Mouse (Mus musculus) midbrain, embryonic 12.5 days (tissue): ENCODE measurements around the gene Trmt5. TPM values are rescaled to one million over a fixed set of nuclear protein-coding genes. Genes with fewer than 3 reads are reported as not detected.
A peak's percentile ranks its signal among the peaks of the same experiment; 100 is the strongest.

Experiments
- ATAC-seq: fragments of 200-750 bp; cut with Nextera tagmentation; 2 replicates; pipeline ENCODE4 v1.8.0; 2017; ENCODE audit warnings: low read depth, moderate TSS enrichment, moderate library complexity; ENCODE audit not compliant: low FRiP score
- H3K27ac ChIP-seq: fragments of 300-500 bp; sonication (generic); replicated peaks from 2 replicates; pipeline ENCODE4 v1.5.1; 2016; ENCODE audit warnings: mild to moderate bottlenecking
- H3K27me3 ChIP-seq: fragments of 300-500 bp; sonication (generic); 2 replicates; pipeline ENCODE4 v1.6.1; 2016; ENCODE audit warnings: mild to moderate bottlenecking
- H3K36me3 ChIP-seq: fragments of 300-500 bp; sonication (generic); 2 replicates; pipeline ENCODE4 v1.6.1; 2016
- H3K4me1 ChIP-seq: fragments of 300-500 bp; sonication (generic); 2 replicates; pipeline ENCODE4 v1.6.1; 2016
- H3K4me2 ChIP-seq: fragments of 300-500 bp; sonication (generic); replicated peaks from 2 replicates; pipeline ENCODE4 v1.6.1; 2016; ENCODE audit warnings: mild to moderate bottlenecking, moderate library complexity
- H3K4me3 ChIP-seq: fragments of 300-500 bp; sonication (generic); 2 replicates; pipeline ENCODE4 v1.5.1; 2016; ENCODE audit warnings: mild to moderate bottlenecking
- H3K9ac ChIP-seq: fragments of 300-500 bp; sonication (generic); replicated peaks from 2 replicates; pipeline ENCODE4 v1.6.1; 2016; ENCODE audit warnings: mild to moderate bottlenecking, moderate library complexity
- H3K9me3 ChIP-seq: fragments of 300-500 bp; sonication (generic); 2 replicates; pipeline ENCODE4 v1.6.1; 2016; ENCODE audit warnings: mild to moderate bottlenecking
- WGBS: fragments of 180-500 bp; shearing (Covaris S2); methylation state at CpG from one replicate; pipeline ENCODE4 v1.1.7; 2016; 5-methylcytosine and 5-hydroxymethylcytosine counted together
- polyA plus RNA-seq: library from polyadenylated mRNA; unstranded; fragments of >200 nt; fragmentation: Nextera tagmentation; extraction: Ambion mirVana; gene quantifications from 2 replicates; pipeline ENCODE4 v1.2.1, GENCODE M21; 2016

Trmt5 gene
- polyA plus RNA-seq, 1 experiment from 2014 or later, result 17.8 TPM

DNA sequence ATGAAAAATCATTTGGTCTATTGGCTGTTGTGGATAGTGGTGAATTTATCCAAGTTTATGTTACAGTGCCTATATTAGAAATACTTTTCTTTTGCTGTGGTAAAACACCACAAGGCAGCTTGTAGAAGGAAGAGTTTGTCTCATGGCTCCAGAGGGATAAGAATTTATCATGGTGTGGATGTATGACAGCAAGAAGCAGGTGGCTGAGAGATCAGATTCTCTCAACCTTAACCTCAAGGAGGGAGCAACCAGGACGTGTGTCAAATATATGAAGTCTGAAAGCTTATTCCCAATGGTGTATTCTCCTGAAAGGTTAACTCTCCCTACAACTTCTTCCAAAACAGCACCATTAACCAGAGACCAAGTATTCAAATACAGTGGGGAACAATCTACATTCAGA is 19.9 kb downstream of the Trmt5 start:
- no peak overlapping the region for H3K9ac ChIP-seq
- H3K4me3 ChIP-seq, result no peak overlapping the region
- H3K9me3 ChIP-seq, result no peaks in the 10 kb centered on the region
- no peak overlapping the region for H3K4me2 ChIP-seq
- 84% methylated on average over 1 of the region's 1 CpGs for WGBS
- no peaks in the 10 kb centered on the region for H3K4me1 ChIP-seq
- H3K36me3 ChIP-seq, result no peaks in the 10 kb centered on the region
- H3K27me3 ChIP-seq, result no peaks in the 10 kb centered on the region
- ATAC-seq, result no peak
- no peak overlapping the region for H3K27ac ChIP-seq

DNA sequence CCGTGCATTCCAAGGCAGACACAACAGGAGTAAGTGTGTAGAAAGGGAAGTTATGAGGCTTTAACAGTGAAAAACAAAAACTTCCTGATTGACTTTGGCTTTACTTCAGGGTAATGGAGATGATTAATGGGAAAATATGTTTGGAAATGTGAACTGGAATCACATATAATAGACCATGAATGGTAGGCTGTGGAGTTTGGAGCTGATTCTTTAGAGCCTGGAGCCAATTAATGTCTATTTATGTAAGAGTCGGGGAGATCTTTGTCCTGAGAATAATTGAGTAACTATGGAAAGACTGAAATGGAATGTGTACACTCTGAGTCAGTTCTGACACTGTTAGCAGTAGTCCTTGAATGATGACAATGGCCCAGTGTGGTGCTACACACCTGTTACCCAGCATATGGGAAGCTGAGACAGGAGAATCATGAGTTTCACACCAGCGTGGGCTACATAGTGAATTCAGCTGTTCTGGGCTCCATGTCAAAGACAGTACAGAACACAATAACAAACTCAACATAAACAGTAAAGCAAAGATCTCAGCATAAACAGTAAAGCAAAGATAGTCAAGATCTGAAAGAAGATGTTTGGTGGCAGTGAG is 21.0 kb downstream of the Trmt5 start:
- no peak overlapping the region for H3K4me2 ChIP-seq
- no peaks in the 10 kb centered on the region for H3K4me1 ChIP-seq

DNA sequence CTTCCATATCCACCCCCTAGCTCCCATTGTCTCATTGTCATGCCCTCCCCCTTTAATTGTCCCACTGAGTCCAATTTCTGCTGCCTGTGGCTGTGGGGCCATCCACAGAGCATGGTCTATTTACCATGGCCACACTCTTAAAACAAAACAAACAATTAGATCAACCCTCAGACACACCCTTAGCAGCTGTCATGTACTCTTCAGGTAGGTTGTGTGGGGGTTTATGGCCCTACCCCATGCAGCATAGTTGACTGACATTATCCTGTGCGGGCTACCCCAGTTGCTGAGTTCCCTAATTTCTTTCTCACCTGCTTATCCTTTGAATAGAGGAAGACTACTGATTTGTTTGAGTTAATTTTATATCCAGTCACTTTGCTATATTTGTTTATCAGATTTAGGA is 26.2 kb downstream of the Trmt5 start:
- no peak overlapping the region for H3K9ac ChIP-seq
- no peak for ATAC-seq
- no peaks in the 10 kb centered on the region for H3K36me3 ChIP-seq
- no peaks in the 10 kb centered on the region for H3K27me3 ChIP-seq
- no peak overlapping the region for H3K4me3 ChIP-seq
- no peak overlapping the region for H3K27ac ChIP-seq
- peaks cover 4% of the 10 kb centered on the region; the same call in 1 of the 2 replicates for H3K9me3 ChIP-seq
- H3K4me1 ChIP-seq, result no peaks in the 10 kb centered on the region
- H3K4me2 ChIP-seq, result no peak overlapping the region
- 92% methylated on average over 1 of the region's 1 CpGs for WGBS

More for the DNA sequence above, 21.0 kb downstream of the Trmt5 start:
- Histone ChIP-seq H3K4me3 (no peak overlapping the region), H3K9ac (no peak overlapping the region), H3K36me3 (no peaks in the 10 kb centered on the region), H3K27me3 (no peaks in the 10 kb centered on the region), H3K9me3 (0 out of 2 replicates have a peak, but pooled peaks cover under 1% of the 10 kb centered on the region), H3K27ac (no peak overlapping the region)
- 88% methylated on average over 3 of the region's 3 CpGs for WGBS
- no peak for ATAC-seq

DNA sequence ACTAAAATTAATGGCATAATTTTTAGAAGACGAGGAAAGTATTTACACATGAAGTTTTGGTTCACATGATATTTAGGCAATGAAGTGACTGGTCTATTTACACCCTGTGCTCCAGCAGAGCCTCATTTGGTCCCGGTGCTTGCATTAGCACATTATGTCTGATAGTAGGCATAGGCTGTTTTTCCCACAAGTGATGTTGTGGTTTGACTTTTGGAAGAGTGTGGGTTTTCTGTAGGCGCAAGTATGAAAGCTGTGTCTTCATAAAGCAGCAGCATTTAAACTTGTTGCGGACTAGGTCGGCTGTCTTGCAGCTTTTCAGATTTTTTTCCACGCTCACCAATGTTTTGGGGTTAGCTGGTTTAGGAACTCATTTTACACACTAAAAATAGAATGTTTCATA is 27.2 kb downstream of the Trmt5 start:
- no peak overlapping the region for H3K9ac ChIP-seq
- H3K27me3 ChIP-seq, result no peaks in the 10 kb centered on the region
- no peak overlapping the region for H3K4me2 ChIP-seq
- ATAC-seq, result no peak
- 95% methylated on average over 6 of the region's 6 CpGs for WGBS
- no peaks in the 10 kb centered on the region for H3K36me3 ChIP-seq
- no peak overlapping the region for H3K4me3 ChIP-seq
- H3K4me1 ChIP-seq, result no peaks in the 10 kb centered on the region
- no peak overlapping the region for H3K27ac ChIP-seq
- peaks cover 4% of the 10 kb centered on the region; the same call in 1 of the 2 replicates for H3K9me3 ChIP-seq

DNA sequence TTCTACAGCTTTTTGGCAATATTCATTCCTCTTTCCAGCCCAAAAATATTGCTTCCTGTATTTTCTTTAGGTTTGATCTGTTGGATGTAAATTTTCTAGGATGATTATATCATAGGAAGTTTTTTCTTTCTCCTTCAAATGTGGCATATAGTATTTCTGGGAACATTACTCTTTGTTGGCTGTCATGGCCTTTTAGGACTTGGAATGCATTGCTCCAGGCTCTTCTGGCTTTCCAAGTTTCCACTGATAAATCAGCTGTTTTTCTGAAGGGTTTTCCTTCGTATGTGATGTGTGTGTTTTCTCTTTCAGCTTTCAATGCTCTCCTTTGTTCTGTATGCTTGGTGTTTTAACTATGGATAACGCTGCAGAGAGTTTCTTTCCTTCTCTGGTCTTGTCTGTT is 31.5 kb downstream of the Trmt5 start:
- Histone ChIP-seq H3K4me1 (no peaks in the 10 kb centered on the region), H3K4me3 (no peak overlapping the region), H3K9ac (no peak overlapping the region), H3K4me2 (no peak overlapping the region), H3K9me3 (no peaks in the 10 kb centered on the region), H3K36me3 (no peaks in the 10 kb centered on the region), H3K27ac (no peak overlapping the region), H3K27me3 (no peaks in the 10 kb centered on the region)
- 65% methylated on average over 2 of the region's 2 CpGs for WGBS
- ATAC-seq, result no peak

DNA sequence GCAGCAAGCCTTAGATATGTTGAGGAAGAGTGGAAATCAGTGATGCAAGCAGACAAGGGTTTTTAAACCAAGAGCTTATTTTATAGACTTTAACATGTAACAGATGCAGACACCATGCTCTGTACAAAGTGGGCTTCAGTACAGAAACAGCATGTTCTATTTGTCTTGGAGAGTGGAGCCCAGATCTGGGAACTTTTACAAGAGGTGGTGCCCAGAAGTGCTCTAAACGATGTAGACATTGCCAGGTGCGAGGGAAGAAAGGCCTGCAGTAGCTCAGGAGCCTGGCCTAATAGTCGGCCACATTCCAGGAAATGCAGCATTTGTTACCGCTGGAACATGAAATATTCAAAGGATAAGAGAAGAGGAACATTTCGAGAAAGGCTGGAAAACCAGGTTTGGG is 40.8 kb downstream of the Trmt5 start:
- Histone ChIP-seq H3K4me1 (no peaks in the 10 kb centered on the region; the same call in 1 of the 2 replicates), H3K27me3 (no peaks in the 10 kb centered on the region), H3K9ac (no peak overlapping the region), H3K27ac (no peak overlapping the region), H3K4me2 (no peak overlapping the region), H3K9me3 (no peaks in the 10 kb centered on the region), H3K4me3 (no peak overlapping the region), H3K36me3 (no peaks in the 10 kb centered on the region)
- 87% methylated on average over 5 of the region's 5 CpGs for WGBS
- ATAC-seq, result no peak

DNA sequence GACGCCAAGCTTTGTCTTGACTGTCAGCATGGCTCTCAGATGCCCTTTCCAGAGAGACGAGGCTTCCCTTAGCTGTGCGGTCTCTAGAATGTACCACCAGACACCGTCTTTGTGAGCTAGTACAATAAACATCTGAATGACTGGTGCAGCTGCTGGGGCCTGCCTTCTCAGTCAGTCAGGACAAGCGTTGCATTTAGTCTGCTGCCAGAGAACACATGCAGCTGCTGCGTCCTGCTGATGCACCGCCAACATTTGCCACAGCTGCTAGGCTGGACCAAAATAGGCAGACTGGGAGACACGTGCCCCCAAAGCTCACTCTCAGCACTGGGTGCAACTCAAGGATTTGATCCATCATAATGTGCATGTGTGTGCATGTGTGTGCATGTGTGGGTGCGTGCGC is 44.5 kb downstream of the Trmt5 start:
- no peak overlapping the region for H3K27ac ChIP-seq

DNA sequence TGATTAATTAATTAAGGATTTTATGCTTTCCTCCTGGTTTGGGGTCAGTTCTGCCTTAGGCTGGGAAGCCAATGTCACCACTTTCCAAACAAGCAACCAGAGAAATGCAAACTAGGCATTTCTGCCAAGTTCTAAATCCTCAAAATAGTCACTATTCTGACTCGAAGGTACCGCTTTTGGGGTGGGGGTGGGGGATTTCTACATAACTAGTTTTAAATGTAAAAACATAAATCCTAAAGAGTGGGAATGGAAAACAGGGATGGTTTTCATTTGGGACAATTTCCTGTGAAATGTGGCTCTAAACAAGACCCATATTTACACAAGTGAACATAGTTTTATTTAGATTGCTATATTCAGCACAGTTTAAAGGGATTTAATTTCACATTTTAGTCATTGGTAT is 53.9 kb downstream of the Trmt5 start:
- ATAC-seq, result no peak
- Histone ChIP-seq H3K27me3 (no peaks in the 10 kb centered on the region), H3K27ac (no peak overlapping the region), H3K4me3 (no peak overlapping the region), H3K36me3 (no peaks in the 10 kb centered on the region), H3K4me1 (no peaks in the 10 kb centered on the region), H3K4me2 (no peak overlapping the region), H3K9ac (no peak overlapping the region), H3K9me3 (no peaks in the 10 kb centered on the region)
- 81% methylated on average over 2 of the region's 2 CpGs for WGBS

More for the DNA sequence above, 44.5 kb downstream of the Trmt5 start:
- ATAC-seq, result peak; percentile 60
- Histone ChIP-seq H3K27me3 (no peaks in the 10 kb centered on the region), H3K9ac (no peak overlapping the region), H3K4me1 (no peaks in the 10 kb centered on the region; the same call in 1 of the 2 replicates), H3K4me3 (no peak overlapping the region), H3K4me2 (no peak overlapping the region), H3K36me3 (no peaks in the 10 kb centered on the region), H3K9me3 (no peaks in the 10 kb centered on the region)
- 56% methylated on average over 10 of the region's 10 CpGs for WGBS

DNA sequence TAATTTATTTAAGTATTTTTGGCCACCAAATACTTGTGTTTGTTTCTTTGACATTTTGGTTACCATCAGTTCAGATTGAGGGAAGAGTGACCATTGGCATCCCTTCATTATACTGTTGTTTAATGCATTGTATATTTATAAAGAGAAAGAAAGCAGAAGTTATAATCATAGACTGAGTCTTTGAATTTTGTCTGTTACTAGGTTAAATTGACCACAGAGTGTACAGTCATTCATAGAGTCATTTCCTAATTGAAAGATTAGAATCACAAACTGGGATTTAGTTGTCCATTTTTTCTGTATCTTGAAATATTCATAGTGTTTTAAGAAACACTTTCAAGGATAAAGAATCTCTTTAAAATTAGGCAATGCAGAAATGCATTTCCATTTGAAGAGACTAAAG is 55.0 kb downstream of the Trmt5 start:
- Histone ChIP-seq H3K27ac (no peak overlapping the region), H3K4me3 (no peak overlapping the region), H3K27me3 (no peaks in the 10 kb centered on the region), H3K4me2 (no peak overlapping the region), H3K4me1 (no peaks in the 10 kb centered on the region), H3K36me3 (no peaks in the 10 kb centered on the region), H3K9ac (no peak overlapping the region), H3K9me3 (no peaks in the 10 kb centered on the region)
- no peak for ATAC-seq

DNA sequence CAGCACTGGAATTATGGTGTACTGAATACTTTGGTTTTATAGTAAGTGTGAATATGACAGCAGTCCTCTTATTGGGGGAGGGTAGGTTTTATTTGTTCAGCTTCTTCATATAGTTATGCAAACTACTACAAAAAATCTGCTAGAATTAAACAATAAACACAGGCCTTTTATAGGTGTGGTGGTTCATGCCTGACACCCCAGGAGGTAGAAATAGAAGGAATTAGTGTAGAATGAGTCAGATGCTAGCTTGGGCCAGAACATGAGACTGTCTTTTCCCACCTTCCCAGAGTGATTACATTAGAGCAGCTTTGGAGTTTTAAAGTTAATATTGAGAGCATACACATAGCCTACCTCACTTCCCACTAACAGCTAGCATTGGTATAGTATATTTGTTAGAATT is 56.3 kb downstream of the Trmt5 start:
- H3K4me1 ChIP-seq, result no peaks in the 10 kb centered on the region
- H3K4me2 ChIP-seq, result no peak overlapping the region
- H3K36me3 ChIP-seq, result no peaks in the 10 kb centered on the region
- no peaks in the 10 kb centered on the region for H3K27me3 ChIP-seq
- no peaks in the 10 kb centered on the region for H3K9me3 ChIP-seq
- H3K27ac ChIP-seq, result no peak overlapping the region
- no peak overlapping the region for H3K4me3 ChIP-seq
- no peak overlapping the region for H3K9ac ChIP-seq
- ATAC-seq, result no peak

Other genes starting within 250 kb of the Trmt5 start
- 7.8 and 13.6 TPM in 2 replicates for gene Six1, start 232.8 kb downstream of the Trmt5 start, polyA plus RNA-seq
- 2.0 and 2.4 TPM in 2 replicates for gene Six4, start 173.3 kb downstream of the Trmt5 start, polyA plus RNA-seq
- gene Mnat1, start 163.0 kb downstream of the Trmt5 start, polyA plus RNA-seq, result 27.6 and 28.5 TPM in 2 replicates
- gene Slc38a6, start 69 bp upstream of the Trmt5 start, polyA plus RNA-seq, result 9.4 and 9.5 TPM in 2 replicates